Mouse (Mus musculus): ENCODE results near the gene Ccdc38.

The Ccdc38 gene

DNA sequence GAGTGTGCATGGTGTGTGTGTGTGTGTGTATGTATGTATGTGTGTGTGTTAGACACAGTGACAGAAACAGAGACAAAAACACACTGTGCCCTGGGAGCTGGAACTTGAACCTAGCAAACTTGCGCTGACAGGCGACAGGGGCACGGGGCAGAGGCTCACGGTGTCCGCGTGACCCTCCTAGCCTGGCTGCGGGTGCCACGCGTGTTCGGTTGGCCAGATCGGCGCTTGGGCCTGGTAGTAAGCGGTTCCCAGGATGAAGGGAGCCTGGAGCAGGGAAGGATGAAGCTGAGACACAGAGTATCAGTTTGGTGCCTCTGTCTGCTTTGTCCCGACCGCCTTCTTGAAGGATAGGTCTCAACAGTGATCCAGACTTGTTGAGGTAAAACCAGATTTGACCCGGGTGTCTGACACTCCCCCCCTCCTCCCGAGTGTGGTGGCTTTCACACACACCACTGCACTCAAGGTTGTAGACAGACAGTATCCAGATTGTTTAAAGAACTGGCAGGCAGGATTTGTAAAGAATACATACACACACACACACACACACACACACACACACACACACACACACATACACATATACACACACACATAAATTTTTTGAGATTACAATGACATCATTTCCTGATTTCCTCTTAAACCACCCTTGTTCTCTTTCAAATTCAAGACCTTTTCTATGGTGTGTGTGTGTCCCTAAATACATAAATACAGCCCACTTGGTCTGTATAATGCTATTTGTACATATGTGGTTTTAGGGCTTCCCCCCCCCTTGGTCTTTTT, at the start of gene Ccdc38:
Gene Ccdc38 (plus strand): TSS at position 202 of the 780 bp plus-strand sequence.
- DNase-seq (ENCODE audit: low spot score) = no peak

DNA sequence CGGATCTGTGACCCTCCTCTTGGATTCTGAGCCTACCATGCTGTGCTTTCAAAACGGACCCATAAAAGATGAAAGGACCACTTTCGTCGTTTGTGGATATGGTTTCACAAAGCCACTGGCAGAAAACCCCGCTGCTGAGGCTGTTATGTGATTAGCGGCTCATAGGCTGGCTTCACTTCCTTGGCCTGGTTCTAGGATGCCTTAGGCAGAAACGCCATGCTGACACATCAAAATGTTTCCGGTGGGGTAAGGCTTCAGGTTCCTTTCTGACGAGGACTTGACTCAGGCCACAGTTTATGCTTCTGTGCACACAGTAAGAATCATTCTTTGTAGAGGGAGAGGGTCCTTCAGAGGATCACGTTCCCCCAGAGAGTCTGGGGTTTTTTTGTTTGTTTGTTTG, 39.6 kb upstream of the Ccdc38 start:
- no peak for DNase-seq (ENCODE audit: low spot score)

DNA sequence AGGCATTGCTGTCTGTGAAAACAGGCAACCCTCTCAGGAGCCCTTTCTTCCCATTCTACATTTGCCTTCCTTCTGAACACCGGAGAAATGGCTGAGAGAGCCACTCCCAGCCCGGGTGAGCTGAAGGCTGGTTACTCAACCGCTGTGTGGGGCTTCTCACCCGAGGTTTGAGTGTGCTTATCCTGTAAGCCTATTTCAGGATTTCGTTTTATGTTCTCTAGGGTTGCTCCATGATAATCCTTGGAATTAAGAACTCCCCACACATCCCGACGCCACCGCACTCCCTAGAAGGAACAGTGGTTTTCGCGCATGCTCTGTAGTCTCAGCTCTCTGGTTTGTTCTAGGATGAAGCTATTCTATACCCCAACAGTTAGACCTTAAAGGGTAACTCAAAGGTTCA, 39.1 kb upstream of the Ccdc38 start:
- DNase-seq (ENCODE audit: low spot score) = no peak

DNA sequence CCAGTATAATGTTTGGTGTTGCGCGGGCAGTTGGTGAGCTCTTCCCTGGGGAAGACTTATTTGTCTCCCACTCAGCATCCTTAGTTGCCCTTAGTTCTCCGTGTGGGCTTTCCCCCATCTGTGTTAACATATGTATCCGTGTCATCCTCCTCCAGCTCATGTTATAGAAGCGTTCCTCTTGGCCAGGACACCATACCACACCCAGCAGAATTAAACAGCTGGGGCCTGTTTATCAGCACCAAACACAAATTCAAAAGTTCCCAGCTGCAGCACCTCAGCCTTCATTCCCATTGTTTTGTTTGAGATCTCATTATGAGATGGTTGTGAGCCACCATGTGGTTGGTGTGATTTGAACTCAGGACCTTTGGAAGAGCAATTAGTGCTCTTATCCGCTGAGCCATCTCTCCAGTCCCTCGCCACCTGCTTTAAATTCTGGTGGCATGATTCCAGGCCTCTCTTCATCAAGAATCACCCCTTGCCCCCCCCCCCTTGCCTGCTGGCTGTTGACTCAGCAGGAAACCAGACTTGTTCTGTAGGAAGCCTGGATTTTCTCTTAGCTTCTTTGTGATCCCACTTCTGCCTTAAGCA, 32.0 kb upstream of the Ccdc38 start:
- no peak for DNase-seq (ENCODE audit: low spot score)

DNA sequence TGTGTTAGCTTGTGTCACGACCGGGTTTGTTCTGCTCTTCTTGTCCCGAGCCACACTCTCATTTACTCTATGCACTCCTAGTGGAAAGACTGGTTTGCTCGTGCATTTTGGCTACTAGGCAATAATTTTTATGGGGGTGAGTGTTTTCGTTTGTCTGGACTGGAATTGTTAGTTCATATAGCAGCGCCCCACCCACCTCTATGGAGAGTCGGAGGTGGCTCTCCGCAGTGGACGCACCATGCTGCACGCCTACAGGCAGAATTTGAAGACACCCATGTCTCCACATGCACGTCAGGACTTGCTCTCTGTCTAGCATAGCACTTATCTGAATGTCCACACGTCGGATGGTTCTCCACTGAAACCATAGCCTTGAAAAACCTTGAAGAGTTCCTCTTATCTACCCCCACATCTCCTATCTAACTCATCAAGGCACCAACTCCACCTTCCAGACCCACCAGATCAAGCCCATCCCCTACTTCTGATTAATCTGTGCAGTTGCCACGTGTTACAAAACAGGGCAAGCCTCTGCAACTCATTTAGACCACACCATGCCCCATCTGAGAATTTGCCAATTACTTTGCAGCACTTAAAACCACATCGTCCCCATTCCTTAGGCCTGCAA, 30.8 kb upstream of the Ccdc38 start:
- DNase-seq (ENCODE audit: low spot score) = no peak

DNA sequence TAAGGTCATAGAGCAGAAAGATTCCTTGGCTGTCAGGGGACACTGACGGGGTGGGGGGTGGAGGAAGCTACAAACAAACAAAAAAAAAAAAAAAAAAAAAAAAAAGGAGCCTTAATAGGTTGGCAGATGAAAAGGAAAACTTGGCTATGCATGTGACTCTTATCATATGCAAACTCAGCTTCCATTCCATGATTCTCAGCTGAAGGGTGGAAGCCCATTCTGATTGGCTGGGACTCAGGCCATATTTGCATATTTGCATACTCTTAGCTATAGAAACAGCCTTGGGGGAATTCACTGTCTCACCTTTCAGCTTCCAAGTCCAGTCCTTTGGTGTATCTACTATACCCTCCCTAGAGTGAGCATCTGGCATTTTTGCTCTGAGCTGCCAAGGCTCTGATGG, 25.0 kb upstream of the Ccdc38 start:
- peak; percentile 38 for DNase-seq (ENCODE audit: low spot score)

DNA sequence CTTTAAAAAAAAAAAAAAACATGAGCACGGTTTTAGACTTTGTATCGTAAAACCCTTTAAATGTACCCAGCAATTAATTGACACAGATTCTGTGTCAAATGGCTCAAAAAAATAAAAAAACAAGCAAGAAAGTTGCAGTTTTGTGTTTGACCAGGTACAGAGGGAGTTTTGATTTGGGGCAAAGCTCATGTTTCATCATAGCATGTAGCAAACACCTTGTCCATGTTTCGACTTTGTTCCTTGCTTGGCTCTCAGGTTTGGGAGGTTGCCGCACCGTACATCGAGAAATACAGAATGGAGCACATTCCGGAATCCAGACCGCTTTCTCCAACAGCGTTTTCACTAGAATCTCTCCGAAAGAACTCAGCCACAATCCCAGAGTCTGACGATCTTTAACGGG, 24.5 kb upstream of the Ccdc38 start:
- DNase-seq (ENCODE audit: low spot score) = no peak

DNA sequence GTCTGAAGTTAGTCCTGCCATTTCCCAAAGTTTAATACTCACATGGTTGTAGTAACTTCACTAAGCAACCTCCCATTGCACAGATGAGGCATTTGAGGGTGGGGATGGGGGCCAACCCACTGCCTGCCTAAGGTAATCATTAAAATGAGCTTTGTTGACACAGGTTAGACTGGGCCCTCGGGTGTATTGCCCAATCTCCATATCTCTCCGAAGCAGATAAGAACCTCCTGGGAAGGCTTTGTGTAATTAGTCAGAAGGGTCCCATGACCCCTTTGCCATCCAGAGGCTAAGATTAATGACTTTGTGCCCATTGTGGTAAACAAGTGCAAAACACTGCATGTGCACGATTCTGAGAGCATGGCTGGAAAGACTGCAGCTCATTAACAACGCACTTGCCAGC, 22.7 kb upstream of the Ccdc38 start:
- DNase-seq (ENCODE audit: low spot score) = peak; percentile 84

DNA sequence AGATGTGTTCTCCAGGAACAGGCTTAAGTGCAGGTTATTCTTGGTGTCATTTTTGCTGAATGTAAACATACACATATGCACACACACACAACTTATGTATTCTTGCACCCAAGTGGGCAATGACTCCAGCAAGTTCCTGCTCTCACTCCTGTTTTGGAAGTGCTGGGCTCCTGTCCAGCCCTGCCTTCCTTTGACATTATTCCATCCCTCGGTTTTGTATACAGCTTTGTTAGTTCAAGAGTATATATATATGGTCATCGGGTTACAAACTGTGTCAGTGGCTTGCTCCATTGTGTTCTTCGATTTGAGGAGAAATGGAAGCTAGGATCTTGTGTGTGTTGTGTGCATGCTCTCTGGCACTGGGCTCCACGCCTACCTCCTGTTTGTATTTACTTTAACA, 22.2 kb upstream of the Ccdc38 start:
- DNase-seq (ENCODE audit: low spot score) = no peak

DNA sequence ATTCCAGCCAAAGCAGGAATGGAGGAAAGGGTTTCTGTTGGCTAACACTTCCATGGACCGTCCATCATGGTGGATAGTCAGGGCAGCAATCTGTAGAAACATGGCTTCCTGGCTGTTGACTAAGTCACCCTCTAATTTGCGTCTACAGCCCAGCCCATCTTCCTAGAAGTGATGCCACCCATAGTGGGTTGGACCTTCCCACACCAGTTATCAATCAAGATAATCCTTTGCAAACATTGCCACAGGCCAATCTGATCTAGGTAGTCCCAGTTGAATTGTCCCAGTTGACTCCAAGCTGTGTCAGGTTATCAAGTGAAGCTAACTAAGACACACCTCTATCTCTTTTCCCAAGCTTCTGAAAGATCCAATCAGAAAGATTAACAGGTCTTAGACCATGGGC, 21.8 kb upstream of the Ccdc38 start:
- DNase-seq (ENCODE audit: low spot score) = peak; percentile 66

DNA sequence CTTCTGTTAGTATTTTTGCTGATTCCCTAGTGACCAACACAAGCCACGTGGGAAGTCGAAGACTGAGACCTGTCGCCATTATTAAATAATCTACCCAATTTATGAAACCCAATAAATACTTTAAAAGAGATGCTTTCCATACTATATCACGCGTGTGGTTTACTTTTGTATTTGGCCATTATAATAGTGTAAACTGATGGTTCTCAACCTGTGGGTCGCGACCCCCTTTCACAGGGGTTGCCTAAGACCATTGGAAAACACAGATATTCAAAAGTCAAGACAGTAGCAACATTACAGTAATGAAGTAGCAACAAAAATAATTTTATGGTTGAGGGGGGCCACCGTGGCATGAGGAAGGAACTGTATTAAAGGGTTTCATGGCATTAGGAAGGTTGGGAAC, 21.3 kb upstream of the Ccdc38 start:
- no peak for DNase-seq (ENCODE audit: low spot score)

DNA sequence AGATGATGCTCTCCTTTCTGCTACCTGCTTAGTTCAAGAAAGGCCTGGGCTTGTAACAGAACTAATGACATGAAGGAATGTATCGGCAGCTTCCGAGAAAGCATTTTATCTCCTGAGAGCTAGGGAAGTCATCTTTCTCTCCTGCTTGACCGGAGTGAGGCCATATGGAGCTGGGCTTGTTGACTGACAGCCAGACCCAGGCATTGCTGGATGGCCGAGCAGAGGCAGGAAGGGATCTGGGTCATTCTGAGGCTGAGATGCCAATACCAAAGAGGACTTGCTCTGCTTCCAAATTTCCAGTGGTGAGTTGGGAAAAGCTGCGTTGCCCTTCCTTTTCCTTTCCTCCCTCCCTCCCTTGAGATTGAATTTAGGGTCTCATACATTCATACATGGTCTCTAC, 20.7 kb upstream of the Ccdc38 start:
- no peak for DNase-seq (ENCODE audit: low spot score)

DNA sequence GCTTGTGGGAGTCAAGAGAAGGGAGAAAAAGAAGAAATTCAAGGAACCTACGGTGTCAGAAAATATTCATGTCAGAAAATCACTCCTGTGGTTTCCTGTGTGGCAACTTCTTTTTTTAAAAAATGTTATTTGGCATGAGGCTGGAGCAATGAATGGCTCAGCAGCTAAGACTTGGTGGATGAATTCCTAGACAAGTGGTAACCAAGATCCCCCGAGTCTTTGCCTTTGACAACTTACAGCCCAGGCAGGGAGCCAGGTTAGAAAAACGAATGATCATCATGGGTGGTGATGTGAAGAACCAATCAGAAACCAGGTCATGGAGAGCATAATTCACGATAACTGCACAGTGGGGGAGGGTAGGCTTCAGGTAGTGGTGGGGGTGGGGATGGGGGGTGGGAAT, 19.4 kb upstream of the Ccdc38 start:
- DNase-seq (ENCODE audit: low spot score) = no peak

DNA sequence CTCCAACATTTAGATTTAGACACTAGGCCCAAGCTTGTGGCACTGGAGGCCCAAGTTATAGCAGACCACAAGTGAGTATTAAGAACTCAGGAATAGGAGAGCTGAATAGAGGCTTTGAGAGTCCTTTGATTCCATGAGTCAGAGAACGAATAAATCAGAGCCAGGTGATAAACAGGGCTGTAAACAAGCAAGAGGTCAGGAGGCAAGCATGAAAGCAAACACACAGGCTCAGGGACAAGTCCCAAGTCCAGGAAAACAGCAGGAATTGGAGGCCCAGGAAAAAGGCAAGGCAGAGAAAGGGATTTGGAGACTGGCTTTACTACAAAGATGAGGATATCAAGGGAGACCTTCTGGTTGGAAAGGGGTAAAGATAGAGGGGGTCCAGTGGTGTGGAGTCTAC, 15.1 kb upstream of the Ccdc38 start:
- DNase-seq (ENCODE audit: low spot score) = peak; percentile 47

DNA sequence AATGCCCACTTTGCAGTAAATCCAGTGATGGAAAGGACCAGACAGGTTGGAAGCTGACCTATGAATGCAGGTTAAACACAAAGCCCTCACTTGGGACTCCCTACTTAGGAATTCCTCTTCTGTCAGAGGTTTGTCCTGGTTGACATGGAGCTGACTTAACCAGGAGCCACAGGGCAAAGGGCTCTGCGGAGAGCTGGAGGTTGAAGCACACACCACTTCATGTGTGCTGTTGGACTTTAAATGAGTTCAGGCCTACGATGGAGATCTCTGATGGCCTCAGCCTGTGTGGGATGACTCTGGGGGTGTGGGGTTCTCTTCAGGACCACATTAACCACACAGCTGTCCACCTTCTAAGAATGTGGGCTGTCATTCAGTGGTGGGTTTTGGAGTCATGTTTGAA, 2.1 kb upstream of the Ccdc38 start:
- peak; percentile 52 for DNase-seq (ENCODE audit: low spot score)

DNA sequence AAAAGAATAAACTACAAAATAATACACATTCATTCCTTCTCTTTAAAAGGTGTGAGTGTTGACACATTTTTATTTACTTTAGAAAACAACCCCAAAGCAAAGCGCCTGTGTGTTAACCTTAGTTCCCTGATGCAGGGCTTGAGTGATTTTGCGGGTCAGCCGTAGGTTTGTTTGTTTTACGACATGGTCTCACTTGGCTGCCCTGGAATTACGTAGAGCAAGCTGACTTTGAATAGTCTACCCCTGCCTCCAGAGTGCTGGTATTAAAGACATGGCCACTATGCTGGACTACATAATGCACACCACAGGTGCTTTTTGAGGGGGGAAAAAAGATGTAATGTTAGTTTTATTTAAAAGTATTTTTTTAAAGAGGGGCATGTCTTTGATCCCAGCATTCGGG, 1.6 kb upstream of the Ccdc38 start:
- DNase-seq (ENCODE audit: low spot score) = peak; percentile 51

DNA sequence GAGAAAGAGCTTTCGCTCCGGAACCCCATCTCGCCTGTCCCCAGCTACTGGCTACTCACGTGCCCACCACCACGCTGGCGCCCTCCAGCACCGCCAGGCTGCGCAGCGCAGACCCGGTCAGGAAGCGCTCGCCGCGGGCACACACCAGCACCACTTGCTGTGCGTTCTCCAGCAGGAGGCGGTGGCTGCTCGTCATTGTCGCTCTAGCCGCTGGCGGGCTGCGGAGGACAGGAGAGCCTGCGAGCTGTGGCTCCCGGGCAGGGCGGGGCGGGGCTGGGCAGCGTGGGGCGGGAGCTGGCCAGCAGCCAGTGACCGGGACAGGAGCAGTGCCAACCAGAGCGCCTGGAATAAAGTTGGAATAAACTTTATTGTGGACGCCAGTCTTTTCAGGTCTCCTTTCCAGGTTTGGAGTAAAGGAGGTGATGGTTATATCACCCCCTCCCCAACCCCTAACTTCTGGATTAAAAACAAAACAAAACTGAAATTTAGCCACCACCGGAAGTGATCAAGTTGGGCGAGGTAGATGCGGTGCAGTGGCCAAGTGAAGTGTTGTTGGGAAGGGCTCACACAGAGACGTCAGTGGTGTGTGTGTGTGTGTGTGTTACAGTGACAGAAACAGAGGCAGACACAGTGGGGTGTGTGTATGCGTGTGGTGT, 529 bp upstream of the Ccdc38 start, which contains the start of gene Amdhd1:
Gene Amdhd1 (minus strand): TSS at position 259 of the 656 bp plus-strand sequence.
- DNase-seq (ENCODE audit: low spot score) = peak; percentile 83

DNA sequence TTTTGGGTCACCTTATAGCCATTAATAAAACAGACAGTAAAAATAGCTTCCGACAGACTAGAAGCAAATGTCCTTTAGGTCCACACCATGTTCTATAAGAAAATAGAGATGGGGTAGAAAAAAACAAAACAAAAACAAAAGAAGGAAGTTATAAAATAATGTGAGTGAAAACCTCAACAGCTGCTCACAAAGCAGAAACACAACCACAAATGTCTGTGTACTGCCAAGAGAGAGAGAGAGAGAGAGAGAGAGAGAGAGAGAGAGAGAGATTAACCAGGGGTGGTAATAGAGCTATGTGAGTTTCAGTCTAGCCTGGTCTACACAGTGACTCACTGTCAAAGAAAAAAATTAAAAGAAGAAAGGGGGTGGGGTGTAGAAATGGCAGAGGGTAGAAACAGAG, 1.2 kb downstream of the Ccdc38 start:
- DNase-seq (ENCODE audit: low spot score) = no peak

DNA sequence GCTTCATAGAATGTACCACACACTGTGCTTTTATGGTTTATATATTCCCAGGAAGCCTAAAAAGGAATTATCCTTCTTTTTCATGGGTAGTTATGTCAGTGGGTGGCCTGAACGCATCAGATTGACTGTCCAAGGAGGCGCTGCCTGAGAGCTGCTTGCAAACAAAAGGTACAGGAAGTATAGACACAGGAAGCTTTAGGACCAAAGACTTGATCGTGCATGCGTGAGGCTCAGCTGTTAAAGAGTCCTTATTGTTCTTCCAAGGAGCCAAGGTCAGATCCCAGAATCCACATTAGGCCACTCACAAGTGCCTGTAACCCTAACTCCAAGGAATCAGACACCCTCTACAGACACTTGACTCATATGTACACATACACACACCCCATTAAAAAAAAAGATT, 1.9 kb downstream of the Ccdc38 start:
- DNase-seq (ENCODE audit: low spot score) = no peak

DNA sequence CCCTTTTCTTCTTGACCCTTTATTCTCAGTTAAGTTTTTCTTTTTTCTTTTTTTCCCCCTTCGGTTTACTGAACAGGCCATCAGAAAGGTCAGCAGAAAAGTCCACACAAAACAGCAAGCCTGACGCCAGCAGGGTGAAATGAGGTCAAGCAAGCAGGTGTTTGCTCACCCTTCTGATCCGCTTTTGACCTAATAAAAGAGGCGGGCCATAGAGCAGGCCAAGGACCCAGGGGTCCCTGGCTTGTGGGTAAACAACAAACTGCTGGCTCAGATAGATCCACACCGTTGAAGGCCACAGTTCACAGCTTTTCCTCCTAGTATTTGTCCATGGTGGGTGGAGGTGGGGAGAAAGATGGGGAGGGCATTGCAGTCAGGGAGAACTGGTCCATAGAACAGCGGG, 2.7 kb downstream of the Ccdc38 start:
- peak; percentile 77 for DNase-seq (ENCODE audit: low spot score)

DNA sequence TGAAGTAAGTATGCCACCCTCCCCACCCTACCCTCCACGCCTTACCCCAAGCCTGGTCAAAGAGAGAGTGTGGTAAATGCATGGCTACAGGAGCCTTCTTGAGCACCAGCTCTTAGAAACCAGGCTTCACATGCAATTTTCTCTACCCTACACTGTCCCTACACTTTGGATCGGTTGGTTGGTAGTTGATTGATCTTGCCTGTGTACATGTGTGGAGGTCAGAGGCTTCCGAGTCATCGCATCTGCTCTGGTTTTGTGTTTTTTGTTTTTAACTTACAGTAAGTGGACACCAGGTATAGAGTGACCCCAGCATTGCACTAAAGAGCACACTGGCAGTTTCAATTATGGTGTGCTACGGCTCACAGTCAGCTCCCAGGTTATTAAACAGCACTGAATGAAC, 3.7 kb downstream of the Ccdc38 start:
- DNase-seq (ENCODE audit: low spot score) = no peak

DNA sequence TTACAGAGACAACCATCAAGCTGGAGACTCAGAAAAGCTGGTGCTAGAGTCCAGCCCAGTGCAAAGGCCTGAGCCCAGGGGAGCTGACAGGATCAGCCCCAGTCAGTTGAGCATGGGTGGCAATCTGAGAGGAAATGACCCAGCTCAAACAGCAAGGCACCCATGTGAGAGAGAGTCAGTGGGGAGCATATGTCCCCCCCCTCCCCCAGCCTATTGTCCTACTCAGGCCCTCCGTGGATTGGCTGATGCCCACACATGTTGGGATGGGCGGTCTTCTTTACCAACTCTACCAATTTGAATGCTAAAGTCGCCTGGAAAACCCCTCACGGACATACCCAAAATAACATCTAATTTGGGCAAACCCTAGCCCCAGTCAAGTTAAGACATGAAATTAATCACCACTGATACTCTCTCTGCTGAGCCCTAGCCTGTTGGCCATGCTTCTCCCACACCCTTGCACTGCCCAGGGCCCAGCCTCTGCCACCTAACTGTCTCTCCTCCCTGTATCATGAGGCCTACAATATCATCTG, 7.4 kb downstream of the Ccdc38 start:
- no peak for DNase-seq (ENCODE audit: low spot score)

DNA sequence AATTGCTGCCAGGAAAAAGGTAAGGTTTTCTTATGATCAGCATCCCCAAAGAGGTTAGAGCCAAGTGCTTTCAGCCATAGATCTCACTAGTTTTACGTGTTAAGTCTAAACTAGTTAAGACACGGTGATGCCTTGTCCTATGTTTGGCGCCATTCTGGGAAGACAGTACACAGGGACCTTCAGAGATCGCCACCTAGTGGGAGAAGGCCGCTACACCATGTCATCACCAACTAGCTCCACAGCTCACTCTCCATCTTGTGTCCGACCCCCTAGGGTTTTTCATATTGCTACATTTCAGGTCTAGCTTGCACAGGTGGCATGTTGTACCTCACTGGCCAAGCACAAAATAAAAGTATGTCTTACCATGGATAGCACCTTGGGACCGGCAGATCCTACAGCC, 8.6 kb downstream of the Ccdc38 start:
- DNase-seq (ENCODE audit: low spot score) = peak; percentile 75
